Mouse (Mus musculus) embryonic facial prominence, embryonic 14.5 days (tissue): ENCODE measurements around the gene Cdkn1b. TPM values are rescaled to one million over a fixed set of nuclear protein-coding genes. Genes with fewer than 3 reads are reported as not detected.

Experiments used
- ATAC-seq: fragments of 200-750 bp; cut with Nextera tagmentation; 2 replicates; pipeline ENCODE4 v1.8.0; 2017; ENCODE audit warnings: low read depth, moderate number of reproducible peaks, moderate TSS enrichment
- DNase-seq: peaks from one replicate; pipeline ENCODE4 v3.0.0-alpha.2; 2015; ENCODE audit warnings: low spot score
- H3K27ac ChIP-seq: fragments of 300-500 bp; sonication (generic); replicated peaks from 2 replicates; pipeline ENCODE4 v1.5.1; 2014; ENCODE audit warnings: low read depth, mild to moderate bottlenecking, low read length, moderate library complexity
- H3K27me3 ChIP-seq: fragments of 300-500 bp; sonication (generic); replicated peaks from 2 replicates; pipeline ENCODE4 v1.6.1; 2014; ENCODE audit warnings: low read length; ENCODE audit not compliant: control insufficient read depth, insufficient read depth
- H3K36me3 ChIP-seq: fragments of 300-500 bp; sonication (generic); 2 replicates; pipeline ENCODE4 v1.6.1; 2014; ENCODE audit warnings: low read length, mixed read lengths; ENCODE audit not compliant: control insufficient read depth, insufficient read depth
- H3K4me1 ChIP-seq: fragments of 300-500 bp; sonication (generic); 2 replicates; pipeline ENCODE4 v1.6.1; 2014; ENCODE audit warnings: antibody characterized with exemption, low read length; ENCODE audit not compliant: control insufficient read depth, insufficient read depth
- H3K4me2 ChIP-seq: fragments of 300-500 bp; sonication (generic); 2 replicates; pipeline ENCODE4 v1.6.1; 2014; ENCODE audit warnings: low read depth, mild to moderate bottlenecking, low read length, moderate library complexity, mixed read lengths
- H3K4me3 ChIP-seq: fragments of 300-500 bp; sonication (generic); 2 replicates; pipeline ENCODE4 v1.5.1; 2014; ENCODE audit warnings: low read depth, mild to moderate bottlenecking, low read length
- H3K9ac ChIP-seq: fragments of 300-500 bp; sonication (generic); 2 replicates; pipeline ENCODE4 v1.6.1; 2014; ENCODE audit warnings: low read depth, mild to moderate bottlenecking, low read length, moderate library complexity, mixed read lengths
- H3K9me3 ChIP-seq: fragments of 300-500 bp; sonication (generic); 2 replicates; pipeline ENCODE4 v1.6.1; 2016; ENCODE audit warnings: low read length; ENCODE audit not compliant: control insufficient read depth
- WGBS: fragments of 180-500 bp; shearing (Covaris S2); extraction: QIAGEN DNeasy Blood & Tissue Kit; methylation state at CpG from one replicate; pipeline ENCODE4 v1.1.7; 2014; 5-methylcytosine and 5-hydroxymethylcytosine counted together
- polyA plus RNA-seq: library from polyadenylated mRNA; unstranded; fragments of >200 nt; fragmentation: Nextera tagmentation; extraction: Ambion mirVana; gene quantifications from 2 replicates; pipeline ENCODE4 v1.2.1, GENCODE M21; 2014

The Cdkn1b gene
- polyA plus RNA-seq, 1 experiment from 2014 or later: 17.6 TPM

DNA sequence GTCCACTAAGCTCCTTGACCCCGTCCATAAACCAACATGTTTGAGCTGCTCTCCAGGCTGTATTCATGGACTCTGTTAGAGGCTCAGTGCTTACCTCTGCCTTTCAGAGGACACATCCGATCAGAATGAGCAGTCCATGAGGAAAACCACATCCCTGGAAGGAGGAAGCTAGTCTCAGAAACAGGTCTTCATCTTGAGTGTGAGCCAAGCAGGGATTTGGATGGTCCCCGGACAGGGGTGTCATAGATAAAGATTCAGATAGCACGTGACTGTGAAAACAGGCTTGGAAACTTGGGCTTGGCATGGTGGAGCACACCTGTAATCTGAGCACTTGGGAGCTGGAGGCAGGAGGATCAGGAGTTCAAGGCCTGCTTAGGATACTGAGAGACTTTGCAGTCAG is 9.7 kb downstream of the Cdkn1b start:
- 0 out of 2 replicates have a peak overlapping the region, but pooled peaks have one; percentile 99 for H3K27ac ChIP-seq
- DNase-seq (no peak), ATAC-seq (no peak)
- no peaks in the 10 kb centered on the region for H3K27me3 ChIP-seq
- H3K9me3 ChIP-seq: no peaks in the 10 kb centered on the region
- no peaks in the 10 kb centered on the region for H3K36me3 ChIP-seq
- peak overlapping the region; percentile 46; the same call in 1 of the 2 replicates for H3K9ac ChIP-seq
- H3K4me2 ChIP-seq: peak overlapping the region; percentile 94
- H3K4me1 ChIP-seq: peaks cover 7% of the 10 kb centered on the region
- H3K4me3 ChIP-seq: peak overlapping the region; percentile 61
- 45% methylated on average over 4 of the region's 4 CpGs for WGBS

DNA sequence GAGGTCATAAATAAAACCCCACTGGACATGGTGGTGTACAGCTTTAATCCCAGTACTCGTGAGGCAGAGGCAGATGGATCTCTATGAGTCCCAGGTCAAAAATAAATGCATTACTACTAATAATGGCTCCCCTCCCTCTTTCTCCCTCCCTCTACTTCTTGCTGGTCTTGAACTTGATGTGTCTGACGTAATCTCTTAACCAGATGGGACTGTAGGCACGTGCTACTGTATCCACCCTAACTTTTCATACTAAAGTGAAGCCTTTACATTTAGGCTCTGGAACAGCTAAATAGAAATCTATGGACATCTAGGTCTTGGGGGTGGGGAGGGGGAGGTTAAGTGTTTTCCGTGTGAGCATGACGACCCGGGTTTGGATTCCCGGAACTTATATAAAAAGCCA is 10.2 kb downstream of the Cdkn1b start:
- H3K4me2 ChIP-seq: peak overlapping the region; percentile 94
- no peak overlapping the region; the same call in 1 of the 2 replicates for H3K27ac ChIP-seq
- H3K4me1 ChIP-seq: peaks cover 7% of the 10 kb centered on the region
- WGBS: 81% methylated on average over 7 of the region's 7 CpGs
- peak overlapping the region; percentile 14; the same call in 1 of the 2 replicates for H3K9ac ChIP-seq
- H3K4me3 ChIP-seq: peak overlapping the region; percentile 61
- no peak for ATAC-seq
- H3K27me3 ChIP-seq: no peaks in the 10 kb centered on the region
- H3K36me3 ChIP-seq: no peaks in the 10 kb centered on the region
- H3K9me3 ChIP-seq: no peaks in the 10 kb centered on the region
- DNase-seq: no peak

GRCm38 (mm10) chr6:134931146-134931545 is 10.9 kb downstream of the Cdkn1b start:
- no peaks in the 10 kb centered on the region for H3K9me3 ChIP-seq
- no peak overlapping the region for H3K27ac ChIP-seq
- 78% methylated on average over 3 of the region's 3 CpGs for WGBS
- no peak overlapping the region for H3K9ac ChIP-seq
- no peak for DNase-seq
- H3K4me3 ChIP-seq: no peak overlapping the region
- peak overlapping the region; percentile 94 for H3K4me2 ChIP-seq
- no peak for ATAC-seq
- H3K36me3 ChIP-seq: no peaks in the 10 kb centered on the region
- peaks cover 7% of the 10 kb centered on the region for H3K4me1 ChIP-seq
- no peaks in the 10 kb centered on the region for H3K27me3 ChIP-seq

DNA sequence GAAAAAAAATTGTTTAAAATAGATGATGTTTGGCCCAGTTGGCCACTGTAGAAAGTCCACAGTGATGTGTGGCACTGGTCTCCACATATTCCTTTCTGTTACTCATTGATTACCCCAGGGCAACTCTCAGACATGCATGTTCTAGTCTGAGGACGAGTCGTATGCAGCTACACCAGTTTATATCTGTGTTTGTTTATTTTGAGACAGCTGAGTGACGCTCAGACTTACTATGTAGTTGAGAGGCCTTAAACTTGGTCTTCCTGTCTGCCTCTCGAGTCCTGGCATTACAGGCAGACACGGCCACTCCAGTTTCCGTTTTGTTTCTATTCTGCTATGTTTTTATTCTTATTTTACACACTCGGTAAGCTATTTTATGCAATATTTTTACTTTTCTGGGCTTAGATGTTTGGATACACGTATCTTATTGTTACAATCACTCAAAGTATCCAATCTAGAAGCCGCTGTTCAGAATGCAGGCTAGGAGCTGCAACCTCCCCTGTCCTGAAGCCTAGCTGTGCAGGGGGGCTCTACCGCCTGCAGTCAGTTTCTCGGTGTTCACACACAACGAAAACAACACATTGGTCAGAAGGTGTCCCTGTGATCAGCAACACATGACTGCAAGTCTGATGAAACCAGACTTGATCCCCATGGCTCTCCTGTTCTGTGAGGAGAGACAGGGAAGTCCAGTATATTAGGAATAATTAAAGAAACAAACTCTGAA is 12.4 kb downstream of the Cdkn1b start:
- ATAC-seq (no peak), DNase-seq (no peak)
- Histone ChIP-seq H3K27me3 (no peaks in the 10 kb centered on the region), H3K27ac (no peak overlapping the region), H3K9ac (no peak overlapping the region), H3K4me2 (peak overlapping the region; percentile 31), H3K4me1 (peaks cover 3% of the 10 kb centered on the region), H3K4me3 (no peak overlapping the region), H3K9me3 (no peaks in the 10 kb centered on the region), H3K36me3 (no peaks in the 10 kb centered on the region)
- 56% methylated on average over 12 of the region's 12 CpGs for WGBS

DNA sequence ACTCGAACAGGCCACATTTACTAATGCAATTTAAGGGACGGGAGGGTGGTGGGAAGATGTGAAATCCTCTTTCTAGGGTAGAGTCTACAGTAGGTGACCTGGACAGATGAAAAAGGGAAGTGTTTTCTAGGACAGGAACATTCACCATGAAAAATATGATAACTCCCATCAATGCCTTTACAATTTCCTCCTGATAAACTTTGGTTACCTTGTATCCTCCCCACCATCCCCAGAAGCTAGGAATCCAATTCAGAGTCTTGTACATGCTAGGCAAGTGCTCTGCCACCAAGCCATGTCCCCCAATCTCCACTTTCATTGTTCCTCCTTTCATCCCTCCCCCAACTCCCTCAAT is 13.0 kb downstream of the Cdkn1b start:
- H3K9me3 ChIP-seq: no peaks in the 10 kb centered on the region
- H3K4me2 ChIP-seq: no peak overlapping the region; the same call in 1 of the 2 replicates
- WGBS: 64% methylated on average over 2 of the region's 2 CpGs
- no peak for ATAC-seq
- H3K27me3 ChIP-seq: no peaks in the 10 kb centered on the region
- no peak overlapping the region for H3K27ac ChIP-seq
- H3K4me1 ChIP-seq: no peaks in the 10 kb centered on the region; the same call in 1 of the 2 replicates
- DNase-seq: no peak
- no peak overlapping the region for H3K4me3 ChIP-seq
- no peaks in the 10 kb centered on the region for H3K36me3 ChIP-seq
- no peak overlapping the region for H3K9ac ChIP-seq

- no peak for DNase-seq
These were observed 14.1 kb downstream of the Cdkn1b start for GRCm38 (mm10) chr6:134934305-134934704.

GRCm38 (mm10) chr6:134939781-134940180 is 19.6 kb downstream of the Cdkn1b start:
- DNase-seq: no peak
- Histone ChIP-seq H3K27ac (no peak overlapping the region), H3K9me3 (no peaks in the 10 kb centered on the region), H3K4me1 (0 out of 2 replicates have a peak, but pooled peaks cover 3% of the 10 kb centered on the region), H3K36me3 (peaks cover 11% of the 10 kb centered on the region; the same call in 1 of the 2 replicates), H3K9ac (no peak overlapping the region), H3K4me3 (no peak overlapping the region), H3K27me3 (no peaks in the 10 kb centered on the region), H3K4me2 (no peak overlapping the region)
- WGBS: 86% methylated on average over 4 of the region's 4 CpGs
- ATAC-seq: no peak

More at GRCm38 (mm10) chr6:134934305-134934704, 14.1 kb downstream of the Cdkn1b start:
- WGBS: 91% methylated on average over 5 of the region's 5 CpGs
- no peaks in the 10 kb centered on the region for H3K27me3 ChIP-seq
- H3K9me3 ChIP-seq: no peaks in the 10 kb centered on the region
- no peak overlapping the region for H3K4me2 ChIP-seq
- no peak for ATAC-seq
- H3K4me1 ChIP-seq: no peaks in the 10 kb centered on the region; the same call in 1 of the 2 replicates
- H3K27ac ChIP-seq: no peak overlapping the region
- H3K4me3 ChIP-seq: no peak overlapping the region
- no peak overlapping the region for H3K9ac ChIP-seq
- no peaks in the 10 kb centered on the region for H3K36me3 ChIP-seq

- no peak overlapping the region for H3K9ac ChIP-seq
- ATAC-seq (no peak), DNase-seq (peak; percentile 52)
- no peak overlapping the region for H3K27ac ChIP-seq
- 50% methylated on average over 13 of the region's 13 CpGs for WGBS
- H3K36me3 ChIP-seq: peaks cover 14% of the 10 kb centered on the region; the same call in 1 of the 2 replicates
- no peak overlapping the region for H3K4me3 ChIP-seq
- 0 out of 2 replicates have a peak, but pooled peaks cover 3% of the 10 kb centered on the region for H3K4me1 ChIP-seq
- no peak overlapping the region for H3K4me2 ChIP-seq
- no peaks in the 10 kb centered on the region for H3K27me3 ChIP-seq
- no peaks in the 10 kb centered on the region for H3K9me3 ChIP-seq
These were observed 23.7 kb downstream of the Cdkn1b start for GRCm38 (mm10) chr6:134943759-134944407.
